Mouse (Mus musculus) fat pad, adult 2 months (tissue): Measurements from ENCODE around the gene Olfr1218.
"Not testable (repeated sequence)": the region's sequence is repeated elsewhere in the genome, so short reads cannot be mapped to it uniquely, and the experiment has no call there.

ENCODE experiments used
- DNase-seq: peaks from one replicate; pipeline ENCODE4 v3.0.0-alpha.2; 2011; ENCODE audit warnings: low read depth, low spot score; ENCODE audit errors: extremely low read depth

The Olfr1218 gene

GRCm38 (mm10) chr2:89061087-89061486 lies at the start of gene Olfr1218:
Gene Olfr1218 (minus strand): TSS chr2:89061187.
- no peak for DNase-seq

GRCm38 (mm10) chr2:89106735-89107134 lies 45.7 kb upstream of the Olfr1218 start, which contains the start of gene Olfr1220:
Gene Olfr1220 (minus strand): TSS chr2:89106835.
- DNase-seq: no peak

- no peak for DNase-seq
These were observed 44.7 kb upstream of the Olfr1218 start for GRCm38 (mm10) chr2:89105651-89106050.

GRCm38 (mm10) chr2:89093848-89094247 lies 32.9 kb upstream of the Olfr1218 start:
- DNase-seq: no peak

- DNase-seq: no peak
These were observed 22.4 kb upstream of the Olfr1218 start, which contains the start of gene Olfr1219 for GRCm38 (mm10) chr2:89083413-89083812. Gene Olfr1219 (minus strand): TSS chr2:89083513.

GRCm38 (mm10) chr2:89081487-89081886 lies 20.5 kb upstream of the Olfr1218 start:
- DNase-seq: no peak

- DNase-seq: no peak
These were observed 29.0 kb downstream of the Olfr1218 start, which contains the start of gene Olfr1217 for GRCm38 (mm10) chr2:89031965-89032364. Gene Olfr1217 (minus strand): TSS chr2:89032065.

- DNase-seq: not testable (repeated sequence)
These were observed 39.6 kb downstream of the Olfr1218 start for GRCm38 (mm10) chr2:89021436-89021835.

GRCm38 (mm10) chr2:89018240-89018639 lies 42.7 kb downstream of the Olfr1218 start, which contains the start of gene Olfr1216:
Gene Olfr1216 (minus strand): TSS chr2:89018340.
- no peak for DNase-seq

- DNase-seq: no peak
These were observed 54.1 kb downstream of the Olfr1218 start, which contains the start of gene Olfr1215 for GRCm38 (mm10) chr2:89006873-89007272. Gene Olfr1215 (minus strand): TSS chr2:89006973.
